Mouse (Mus musculus) lung, adult 2 months (tissue): ENCODE data around the gene Myo15. TPM values are rescaled to one million over a fixed set of nuclear protein-coding genes. Genes with fewer than 3 reads are reported as not detected.
"Not testable (repeated sequence)": the region's sequence is repeated elsewhere in the genome, so short reads cannot be mapped to it uniquely, and the experiment has no call there.

Source experiments
- DNase-seq: peaks from one replicate; pipeline ENCODE4 v3.0.0; 2022
- H3K4me1 ChIP-seq: fragments of 200-500 bp; 2 replicates; pipeline ENCODE4 v1.6.1; 2011; ENCODE audit warnings: low read length; ENCODE audit not compliant: control insufficient read depth, insufficient read depth
- H3K4me3 ChIP-seq: fragments of 200-500 bp; replicated peaks from 2 replicates; pipeline ENCODE3; 2011; ENCODE audit warnings: low read depth, mild to moderate bottlenecking, control low read depth, low read length; ENCODE audit errors: extremely low read depth
- CTCF ChIP-seq: fragments of 200-500 bp; IDR thresholded peaks from 2 replicates; pipeline ENCODE4 v1.5.1; 2011; ENCODE audit warnings: mild to moderate bottlenecking, low read length, control low read depth; ENCODE audit not compliant: insufficient read depth
- POLR2A ChIP-seq: fragments of 200-500 bp; IDR thresholded peaks from 2 replicates; pipeline ENCODE4 v1.6.1; 2011; ENCODE audit warnings: low read depth, mild to moderate bottlenecking, control low read depth, low read length, borderline replicate concordance; ENCODE audit errors: extremely low read depth
- whole genome bisulfite sequencing: fragments of 180-500 bp; shearing (Covaris S2); methylation state at CpG from one replicate; pipeline ENCODE4 v1.1.7; 2018; 5-methylcytosine and 5-hydroxymethylcytosine counted together
- polyA plus RNA-seq: library from polyadenylated mRNA; depleted of rRNA; stranded (reverse); fragments of >200 nt; gene quantifications from 2 replicates; pipeline ENCODE4 v1.2.3, GENCODE M21; 2012; rRNA removed

The Myo15 gene
- 0.43 and 0.45 TPM in 2 replicates for polyA plus RNA-seq

- no peak within 1 kb of the TSS for H3K4me3 ChIP-seq
- no peak for DNase-seq
- WGBS = 92% methylated on average over 3 of the region's 3 CpGs
- H3K4me1 ChIP-seq = no peaks in the 10 kb centered on the region
- TF ChIP-seq CTCF (no peak), POLR2A (no peak)
These were observed at the start of gene Myo15 for GRCm38 (mm10) chr11:60469039-60469438. TSS of gene Myo15 (plus strand) at chr11:60469339.

GRCm38 (mm10) chr11:60422046-60422668 is 47.0 kb upstream of the Myo15 start:
- TF ChIP-seq CTCF (no peak), POLR2A (no peak)
- no peak overlapping the region for H3K4me3 ChIP-seq
- WGBS = 53% methylated on average over 6 of the region's 6 CpGs
- DNase-seq = no peak
- peaks cover 7% of the 10 kb centered on the region for H3K4me1 ChIP-seq

GRCm38 (mm10) chr11:60423006-60423405 is 46.1 kb upstream of the Myo15 start:
- no peak for DNase-seq
- TF ChIP-seq CTCF (no peak), POLR2A (no peak)
- Histone ChIP-seq H3K4me1 (peaks cover 6% of the 10 kb centered on the region), H3K4me3 (no peak overlapping the region)
- WGBS = 82% methylated on average over 1 of the region's 1 CpGs

- DNase-seq = no peak
- TF ChIP-seq POLR2A (no peak), CTCF (no peak)
- WGBS = 80% methylated on average over 1 of the region's 1 CpGs
- Histone ChIP-seq H3K4me1 (no peaks in the 10 kb centered on the region), H3K4me3 (no peak overlapping the region)
These were observed 42.7 kb upstream of the Myo15 start for GRCm38 (mm10) chr11:60426417-60426816.

GRCm38 (mm10) chr11:60427628-60428027 is 41.5 kb upstream of the Myo15 start:
- H3K4me1 ChIP-seq = no peaks in the 10 kb centered on the region
- DNase-seq = no peak
- TF ChIP-seq POLR2A (no peak), CTCF (no peak)
- whole genome bisulfite sequencing = 92% methylated on average over 3 of the region's 3 CpGs
- no peak overlapping the region for H3K4me3 ChIP-seq

- TF ChIP-seq CTCF = no peak
- no peak for TF ChIP-seq POLR2A
- DNase-seq = no peak
- no peak overlapping the region for H3K4me3 ChIP-seq
- no peaks in the 10 kb centered on the region for H3K4me1 ChIP-seq
These were observed 35.6 kb upstream of the Myo15 start for GRCm38 (mm10) chr11:60433501-60433900.

- 90% methylated on average over 1 of the region's 1 CpGs for WGBS
These were observed 34.0 kb upstream of the Myo15 start for GRCm38 (mm10) chr11:60435133-60435532.

GRCm38 (mm10) chr11:60436618-60437017 is 32.5 kb upstream of the Myo15 start:
- TF ChIP-seq POLR2A (no peak), CTCF (no peak)
- Histone ChIP-seq H3K4me3 (no peak overlapping the region), H3K4me1 (no peaks in the 10 kb centered on the region)
- 81% methylated on average over 3 of the region's 3 CpGs for WGBS
- DNase-seq = no peak

More at GRCm38 (mm10) chr11:60435133-60435532, 34.0 kb upstream of the Myo15 start:
- TF ChIP-seq POLR2A (no peak), CTCF (no peak)
- DNase-seq = no peak
- H3K4me1 ChIP-seq = no peaks in the 10 kb centered on the region
- H3K4me3 ChIP-seq = no peak overlapping the region

GRCm38 (mm10) chr11:60439621-60440020 is 29.5 kb upstream of the Myo15 start:
- WGBS = 43% methylated on average over 1 of the region's 1 CpGs
- H3K4me1 ChIP-seq, H3K4me3 ChIP-seq, DNase-seq: not testable (repeated sequence)

GRCm38 (mm10) chr11:60440176-60440575 is 29.0 kb upstream of the Myo15 start:
- Histone ChIP-seq H3K4me3 (no peak overlapping the region), H3K4me1 (no peaks in the 10 kb centered on the region)
- WGBS = 39% methylated on average over 7 of the region's 7 CpGs
- TF ChIP-seq POLR2A (no peak), CTCF (no peak)
- no peak for DNase-seq
